Mouse (Mus musculus) adrenal gland, postnatal 10 days (tissue): ENCODE data around the gene Insig1. TPM values are rescaled to one million over a fixed set of nuclear protein-coding genes. Genes with fewer than 3 reads are reported as not detected.
A peak's percentile ranks its signal among the peaks of the same experiment; 100 is the strongest.

Experiments used
- DNase-seq: peaks from one replicate; pipeline ENCODE4 v3.0.0; 2021; ENCODE audit warnings: mixed read lengths
- total RNA-seq, 2 experiments: library from RNA; stranded (reverse); gene quantifications; 2 replicates each; pipeline ENCODE4 v1.2.3; 2021

The Insig1 gene
- total RNA-seq, 2 experiments from 2014 or later = 67.2 to 71.2 TPM

GRCm38 (mm10) chr5:28118531-28118925 is 47.4 kb downstream of the Insig1 start:
- DNase-seq = no peak

GRCm38 (mm10) chr5:28119576-28119975 is 48.4 kb downstream of the Insig1 start:
- no peak for DNase-seq

- DNase-seq = peak; percentile 76
Measured at GRCm38 (mm10) chr5:28122491-28123454, 51.6 kb downstream of the Insig1 start.

GRCm38 (mm10) chr5:28123455-28123825 is 52.3 kb downstream of the Insig1 start:
- DNase-seq = no peak

- no peak for DNase-seq
Measured at GRCm38 (mm10) chr5:28124321-28125230, 53.4 kb downstream of the Insig1 start.

Other genes with a start within 250 kb of the Insig1 start
- not detected for gene Htr5a, start 229.2 kb upstream of the Insig1 start, total RNA-seq
- not detected for gene En2, start 94.3 kb downstream of the Insig1 start, total RNA-seq
- under 1 TPM; 0.09 to 0.15 TPM for gene Cnpy1, start 174.4 kb downstream of the Insig1 start, total RNA-seq
- gene Rbm33, start 245.8 kb downstream of the Insig1 start, total RNA-seq = 10 to 100 TPM; 46.8 to 52.7 TPM